Mouse (Mus musculus): ENCODE measurements at regions not wholly inside any gene's neighbourhood (a gene's known extent, or its start where the extent isn't known, plus 50 kb on each side); places are given as distances from the start of the nearest gene placed in this dataset.

DNA sequence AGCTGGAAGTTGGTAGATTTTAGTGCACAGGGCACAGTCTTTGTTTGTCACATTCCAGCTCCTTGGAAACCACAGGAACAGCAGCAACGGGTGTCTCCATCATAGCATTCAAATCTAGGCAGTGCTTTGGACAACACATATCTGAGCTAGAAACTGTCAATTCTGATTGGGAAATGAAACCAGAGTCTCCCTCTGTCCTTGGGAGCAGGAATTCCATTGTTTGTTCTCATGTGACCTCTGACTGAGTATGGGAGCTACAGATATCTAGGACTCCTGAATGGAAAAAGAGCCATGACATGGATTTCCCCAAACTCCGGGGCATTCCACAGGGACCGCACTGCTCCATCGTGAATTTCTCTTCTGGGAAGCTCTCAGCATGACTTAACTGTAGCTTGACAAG, 205.5 kb upstream of the Rasgrp1 start:
- DNase-seq (ENCODE audit: low spot score), result no peak

DNA sequence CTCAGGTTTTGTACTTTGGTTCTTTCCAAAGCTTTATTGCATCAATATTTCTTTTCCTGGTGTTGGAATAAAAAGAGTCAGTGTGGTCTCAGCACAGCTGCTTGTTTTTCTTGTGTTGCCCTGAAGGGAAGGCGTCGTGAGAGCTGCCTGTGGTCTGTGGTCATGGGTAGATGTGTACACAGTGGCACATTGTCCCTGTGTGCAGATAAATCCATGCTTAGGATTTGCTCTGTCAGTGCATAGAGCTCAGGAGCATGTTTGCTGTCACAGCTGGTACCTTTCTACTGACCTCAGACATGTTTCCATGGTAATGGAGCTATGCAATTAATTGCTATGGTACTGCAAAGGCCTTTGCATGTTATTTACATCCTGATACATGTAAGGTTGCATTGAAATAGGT, 213.5 kb upstream of the Rasgrp1 start:
- DNase-seq (ENCODE audit: low spot score), result no peak

- no peak for DNase-seq (ENCODE audit: low spot score)
Measured at GRCm38 (mm10) chr2:117570987-117571386, 228.2 kb upstream of the Rasgrp1 start.

DNA sequence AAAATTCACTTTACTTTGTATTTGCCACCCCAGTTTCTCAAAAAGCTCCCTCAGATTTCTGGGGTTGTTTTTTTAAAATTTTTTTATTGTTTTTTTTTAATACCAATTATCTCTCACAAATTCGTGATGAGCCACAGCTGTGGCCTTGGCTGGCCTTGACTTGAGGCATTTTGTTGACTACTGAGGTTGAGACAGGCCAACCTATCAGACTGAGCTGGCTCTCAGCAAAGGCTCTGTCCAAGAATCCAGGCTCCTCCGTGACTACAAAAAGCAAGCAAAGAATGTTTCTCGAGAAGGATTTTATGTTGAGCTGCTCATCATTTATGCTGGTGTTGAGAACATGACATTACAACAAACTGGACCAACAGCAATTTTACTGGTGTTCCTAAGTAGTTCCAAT, 244.6 kb upstream of the Rasgrp1 start:
- no peak for DNase-seq (ENCODE audit: low spot score)

GRCm38 (mm10) chr2:117595028-117595427, 252.2 kb upstream of the Rasgrp1 start:
- DNase-seq (ENCODE audit: low spot score), result no peak

GRCm38 (mm10) chr2:117597573-117597972, 254.8 kb upstream of the Rasgrp1 start:
- DNase-seq (ENCODE audit: low spot score), result no peak

GRCm38 (mm10) chr2:117614772-117615171, 272.0 kb upstream of the Rasgrp1 start:
- no peak for DNase-seq (ENCODE audit: low spot score)

- DNase-seq (ENCODE audit: low spot score), result no peak
Measured at GRCm38 (mm10) chr2:117618063-117618462, 275.3 kb upstream of the Rasgrp1 start.

DNA sequence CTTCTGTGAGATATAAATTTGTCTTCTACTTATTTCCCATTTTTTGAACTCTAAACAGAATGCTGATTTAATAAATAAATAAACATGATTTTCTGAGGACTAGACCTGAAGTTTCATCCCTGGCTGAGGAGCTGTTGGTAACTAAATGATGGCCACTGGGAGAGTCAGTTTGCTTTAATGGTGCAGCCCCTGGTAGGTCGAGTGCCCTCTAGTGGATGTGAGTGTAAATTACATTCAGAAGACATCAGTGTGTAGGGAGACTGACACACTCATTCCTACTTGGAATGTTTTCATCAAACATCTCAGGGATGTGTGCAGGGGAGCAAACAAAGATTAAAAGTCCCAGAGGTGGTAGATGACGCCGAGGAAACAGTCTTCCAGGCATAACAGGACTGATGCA, 281.2 kb upstream of the Rasgrp1 start:
- DNase-seq (ENCODE audit: low spot score), result no peak

- DNase-seq (ENCODE audit: low spot score), result no peak
Measured at GRCm38 (mm10) chr2:117634906-117635305, 292.1 kb upstream of the Rasgrp1 start.

- DNase-seq (ENCODE audit: low spot score), result no peak
Measured at GRCm38 (mm10) chr2:117637397-117637796, 294.6 kb upstream of the Rasgrp1 start.

GRCm38 (mm10) chr2:117652101-117652500, 309.3 kb upstream of the Rasgrp1 start:
- no peak for DNase-seq (ENCODE audit: low spot score)

DNA sequence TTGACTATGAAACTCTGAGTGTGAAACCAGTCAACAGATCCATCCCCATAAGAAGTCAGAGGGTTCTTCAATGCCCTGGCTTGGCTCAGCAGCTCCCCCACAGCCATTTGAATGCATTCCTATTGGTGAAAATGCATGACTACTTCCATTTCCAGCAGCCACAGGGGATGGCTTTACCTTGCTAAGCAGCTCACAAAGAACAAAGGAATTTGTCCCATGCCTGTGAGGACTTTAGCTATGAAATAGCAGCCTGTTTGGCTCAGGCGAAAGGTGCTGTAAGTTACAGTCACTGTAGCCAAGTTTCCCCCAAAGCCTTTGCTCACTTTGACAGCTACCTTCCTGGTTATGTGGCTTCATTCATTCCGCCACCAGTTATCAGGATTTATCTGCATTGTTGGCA, 309.8 kb upstream of the Rasgrp1 start:
- DNase-seq (ENCODE audit: low spot score), result no peak

DNA sequence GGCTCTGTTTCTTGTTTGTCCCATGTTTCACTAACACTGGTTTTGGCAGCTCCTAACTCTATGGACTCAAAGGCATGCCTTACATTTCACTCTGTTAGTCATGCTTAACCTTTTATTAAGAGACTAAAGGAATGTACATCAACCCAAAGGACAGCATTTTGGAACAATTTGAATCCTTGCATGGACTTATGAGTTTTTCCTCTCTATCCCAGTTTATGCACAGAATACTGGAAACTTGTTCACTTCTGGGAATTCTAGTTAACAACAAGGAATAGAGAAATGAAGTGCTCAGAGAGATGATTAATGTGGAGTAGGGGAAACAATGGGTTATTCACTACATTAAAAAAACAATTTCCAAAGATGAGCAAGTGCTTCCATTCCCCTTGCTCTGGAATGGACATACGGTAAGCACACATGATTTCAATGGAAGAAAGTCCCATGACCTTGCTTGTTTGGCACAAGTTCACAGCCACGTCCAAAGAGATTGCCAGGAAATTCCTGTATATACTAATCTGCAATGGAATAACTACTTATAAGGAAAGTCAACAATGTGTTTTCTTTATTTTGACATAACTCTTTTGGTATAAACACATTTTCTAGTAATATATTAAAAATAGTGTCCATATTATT, 313.9 kb upstream of the Rasgrp1 start:
- no peak for DNase-seq (ENCODE audit: low spot score)

GRCm38 (mm10) chr2:117660217-117660924, 317.6 kb upstream of the Rasgrp1 start:
- DNase-seq (ENCODE audit: low spot score), result no peak

GRCm38 (mm10) chr2:117662653-117663052, 319.9 kb upstream of the Rasgrp1 start:
- DNase-seq (ENCODE audit: low spot score), result no peak

DNA sequence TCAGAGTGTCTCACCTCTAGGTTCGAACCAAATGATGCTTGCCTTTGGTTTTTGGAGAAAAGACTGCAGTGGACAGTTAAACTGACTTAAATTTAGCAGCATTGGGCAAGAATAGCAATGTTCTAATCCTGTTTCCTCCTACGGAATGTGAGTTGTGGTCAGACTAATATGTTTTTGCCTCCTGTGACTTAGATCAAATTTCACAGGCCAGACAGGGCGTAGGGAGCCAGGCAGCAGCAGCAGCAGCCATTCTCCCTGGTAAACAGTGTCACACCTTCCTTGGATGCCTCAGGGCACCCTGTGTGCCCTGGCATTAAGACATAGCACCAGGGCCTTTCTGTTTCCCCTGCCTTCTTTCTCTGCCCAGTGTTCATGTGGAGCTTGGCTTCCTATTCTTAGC, 323.7 kb upstream of the Rasgrp1 start:
- no peak for DNase-seq (ENCODE audit: low spot score)

DNA sequence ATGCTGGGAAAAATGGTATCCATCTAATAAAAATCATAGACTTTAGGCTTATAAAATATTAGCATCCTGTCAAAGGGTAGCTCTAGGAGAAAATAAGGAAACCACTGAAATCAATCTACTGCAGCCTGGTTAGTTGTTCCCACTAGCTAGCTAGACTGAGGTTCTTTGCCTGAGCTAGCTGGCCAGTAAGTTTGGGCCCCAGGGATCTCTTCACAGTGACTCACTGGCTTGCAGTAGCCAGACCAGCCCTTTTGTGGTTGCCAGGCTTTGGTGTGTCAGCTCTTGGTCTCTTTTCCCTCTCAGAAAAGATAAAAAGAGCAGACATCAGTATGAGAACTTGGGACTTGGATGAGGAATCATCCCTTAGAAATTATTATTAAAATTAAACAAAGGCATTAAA, 325.3 kb upstream of the Rasgrp1 start:
- DNase-seq (ENCODE audit: low spot score), result no peak

DNA sequence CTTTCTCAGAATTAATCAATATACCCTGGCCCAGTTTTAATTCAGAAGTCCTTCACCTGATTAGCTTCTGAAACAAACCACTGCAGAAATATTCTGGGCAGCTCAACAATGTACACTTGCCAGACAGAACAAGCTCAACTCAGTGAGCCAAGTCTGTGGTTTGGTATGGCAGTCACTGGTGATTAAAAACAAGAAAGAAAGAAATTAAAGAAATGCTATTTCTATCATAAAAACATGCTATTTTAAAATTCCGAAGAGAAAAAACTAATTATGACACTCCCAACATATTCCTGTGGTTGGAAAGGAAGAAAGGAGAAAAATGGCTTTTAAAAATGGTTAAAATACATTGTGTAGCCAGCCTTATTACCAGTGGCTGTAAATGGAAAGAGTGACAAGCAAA, 332.1 kb upstream of the Rasgrp1 start:
- DNase-seq (ENCODE audit: low spot score), result no peak

DNA sequence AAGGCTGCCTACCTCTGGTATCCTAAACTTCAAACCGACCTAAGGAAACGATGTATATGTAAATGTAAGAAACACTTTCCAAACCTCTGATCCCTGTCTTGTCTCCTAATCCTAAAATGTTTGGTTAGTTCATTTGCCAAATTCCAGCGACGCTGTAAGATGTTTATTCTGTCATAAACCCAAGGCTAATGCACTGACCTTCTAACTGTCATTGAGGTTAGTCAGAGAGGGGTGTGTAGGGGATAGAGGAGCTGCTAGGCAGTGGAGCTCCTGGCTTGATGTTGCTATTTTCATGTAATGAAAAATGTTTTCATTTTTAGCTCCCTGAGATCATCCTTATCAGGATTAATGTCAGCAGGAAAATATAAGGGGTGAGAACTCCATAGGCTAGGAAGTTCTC, 335.8 kb upstream of the Rasgrp1 start:
- no peak for DNase-seq (ENCODE audit: low spot score)

GRCm38 (mm10) chr2:117685836-117686453, 343.1 kb upstream of the Rasgrp1 start:
- peak; percentile 38 for DNase-seq (ENCODE audit: low spot score)

DNA sequence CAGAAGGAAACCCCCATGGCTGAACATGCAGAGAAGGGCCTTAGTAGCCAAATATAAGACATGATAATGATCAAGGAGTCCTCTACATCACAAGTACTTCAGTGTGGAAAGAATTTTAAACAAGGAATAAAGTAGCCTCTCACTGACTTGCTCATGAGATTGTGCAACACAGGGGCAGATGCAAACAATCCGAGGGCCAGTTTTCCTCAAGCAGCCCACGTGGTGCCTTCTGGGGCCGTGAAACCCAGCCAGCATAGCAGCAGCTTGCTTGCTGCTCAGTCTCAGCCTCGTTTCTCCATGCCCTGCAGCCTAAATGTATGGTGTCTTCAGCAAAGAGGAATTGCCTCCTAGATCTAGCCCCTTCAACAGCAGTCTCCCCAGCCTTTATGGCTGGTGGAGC, 350.7 kb upstream of the Rasgrp1 start:
- DNase-seq (ENCODE audit: low spot score), result no peak

GRCm38 (mm10) chr2:117710173-117710813, 367.5 kb upstream of the Rasgrp1 start:
- DNase-seq (ENCODE audit: low spot score), result no peak
